Mouse (Mus musculus) liver, postnatal 0 days (tissue): ENCODE results near the gene C1ra.

ENCODE experiments used
- CTCF ChIP-seq: sonication (generic); IDR thresholded peaks from 2 replicates; pipeline ENCODE4 v1.5.1; 2016; ENCODE audit warnings: antibody characterized with exemption, low read depth
- EP300 ChIP-seq: IDR thresholded peaks from 2 replicates; pipeline ENCODE4 v1.6.1; 2016; ENCODE audit warnings: antibody characterized with exemption, low read depth, mild to moderate bottlenecking

DNA sequence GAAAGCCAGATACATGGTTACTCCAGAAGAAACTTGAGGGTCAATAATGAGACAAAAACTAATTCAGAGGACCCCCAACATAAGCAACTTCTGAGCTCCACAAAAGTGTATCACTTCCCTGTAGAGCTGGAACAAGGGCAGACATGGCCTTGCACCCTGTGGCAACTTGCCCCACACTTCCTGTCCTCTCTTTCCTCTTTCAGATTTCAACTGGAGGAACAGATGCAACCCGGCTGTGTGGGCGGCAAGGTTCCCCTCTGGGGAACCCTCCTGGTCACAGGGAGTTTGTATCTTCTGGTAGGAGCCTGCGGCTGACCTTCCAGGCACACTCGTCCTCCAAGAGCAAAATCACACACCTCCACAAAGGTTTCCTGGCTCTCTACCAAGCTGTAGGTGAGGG is 7.2 kb upstream of the C1ra start:
- TF ChIP-seq CTCF (no peak), EP300 (no peak)
